Mouse (Mus musculus) kidney, postnatal 4 days (tissue): ENCODE data around the gene Lpin2.

Experiments
- DNase-seq, 2 experiments: peaks; one replicate each; pipeline ENCODE4 v3.0.0; 2021; ENCODE audit warnings: mixed read lengths in 2 of 2

Lpin2 gene

DNA sequence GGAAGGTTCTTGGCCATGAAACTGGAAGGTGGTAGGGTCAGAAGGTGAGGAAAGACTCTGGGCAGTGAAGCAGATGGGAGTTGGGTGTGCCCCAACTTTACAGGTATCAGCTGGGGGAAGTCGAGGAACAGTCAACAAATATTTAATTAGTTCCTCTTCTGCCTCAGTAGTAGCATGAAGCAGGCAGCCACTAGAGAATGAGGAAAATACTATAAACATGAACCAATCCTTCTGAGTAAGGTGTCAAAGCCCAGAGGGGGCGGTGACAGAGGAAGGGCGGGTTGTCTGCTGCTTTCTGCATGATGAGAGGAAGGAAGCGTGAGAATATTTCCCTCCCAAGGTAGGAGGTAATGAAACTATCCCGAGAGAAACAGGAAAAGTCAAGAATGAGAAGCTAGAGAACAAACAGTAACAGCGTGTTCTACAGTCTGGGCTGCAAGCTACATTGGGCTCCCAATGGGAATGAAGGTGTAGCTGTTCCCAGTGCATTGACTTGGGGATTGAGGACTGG lies at the start of gene Lpin2:
Gene Lpin2, plus strand, starts transcription at position 350 of the 511 bp plus-strand sequence.
- peak; percentile 41 to 54 for DNase-seq

DNA sequence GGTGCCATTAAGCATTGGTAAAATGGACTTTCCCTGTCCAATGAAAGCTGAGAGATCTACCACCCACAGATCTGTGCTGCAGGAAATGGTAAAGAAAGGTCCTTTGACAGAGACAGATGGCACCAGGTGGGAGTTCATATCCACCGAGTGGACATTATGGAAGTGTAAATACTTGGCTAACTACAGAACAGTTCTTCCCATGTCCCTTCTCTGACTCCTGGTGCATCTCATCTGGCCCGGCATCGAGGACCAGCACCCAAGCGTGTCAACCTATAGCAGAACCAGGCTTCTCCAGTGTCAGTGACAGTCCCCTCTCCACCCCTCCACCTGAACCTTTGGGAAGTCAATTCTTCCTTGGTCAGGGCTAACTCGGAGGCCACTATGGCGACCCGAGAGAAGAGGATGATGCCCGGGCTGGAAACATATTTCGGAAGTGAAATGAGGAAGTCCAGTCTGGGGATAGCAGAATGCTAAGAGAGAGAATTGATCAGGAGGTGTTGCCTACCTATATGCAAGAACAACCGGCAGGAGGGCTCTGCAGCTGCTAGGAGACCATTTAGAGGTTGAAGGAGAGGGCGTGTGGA lies 49.4 kb upstream of the Lpin2 start:
- DNase-seq = no peak

DNA sequence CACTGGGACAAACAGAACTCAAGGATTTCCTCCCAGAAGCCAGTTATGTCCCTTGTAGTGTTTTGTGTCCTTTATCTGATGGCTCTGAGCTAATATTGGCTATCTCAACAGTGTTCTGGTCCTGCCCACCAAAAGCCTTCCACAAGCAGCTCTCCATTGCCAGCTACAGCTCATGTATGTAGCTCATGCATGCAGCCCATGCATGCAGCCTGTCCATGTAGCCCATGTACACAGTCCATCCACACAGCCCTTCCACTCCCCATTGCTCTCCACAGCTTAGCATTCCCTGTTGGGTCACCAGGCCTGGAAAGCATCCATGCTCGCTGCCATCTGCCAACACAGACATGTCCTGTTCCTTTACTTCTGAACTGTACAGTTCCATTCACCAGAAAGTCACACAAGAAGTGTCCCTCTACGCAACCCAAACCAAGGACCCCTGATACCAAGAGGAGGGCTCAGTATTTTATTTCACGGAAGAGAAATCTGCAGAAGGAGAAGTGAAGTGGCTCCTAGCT lies 47.9 kb upstream of the Lpin2 start:
- no peak for DNase-seq

DNA sequence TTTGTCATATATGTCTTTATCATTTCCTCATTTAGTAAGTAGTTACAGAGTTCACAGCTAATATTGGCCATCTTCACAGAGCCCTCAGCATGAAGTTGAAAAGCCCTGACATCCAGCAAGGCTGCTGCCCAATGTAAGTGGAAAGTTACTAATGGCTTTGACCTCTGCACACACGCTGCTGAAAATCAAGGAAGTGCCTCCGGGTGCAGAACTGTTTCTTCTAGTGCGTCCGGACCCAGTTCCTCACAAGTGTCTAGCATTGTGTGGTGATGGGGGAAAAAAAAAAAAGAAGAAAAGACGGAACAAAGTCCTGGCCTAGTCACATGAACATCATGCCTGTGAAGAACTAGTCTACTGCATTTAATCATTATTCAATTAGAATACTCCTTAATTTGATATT lies 47.3 kb upstream of the Lpin2 start:
- DNase-seq = peak in 1 of 2 experiments; percentile 51

DNA sequence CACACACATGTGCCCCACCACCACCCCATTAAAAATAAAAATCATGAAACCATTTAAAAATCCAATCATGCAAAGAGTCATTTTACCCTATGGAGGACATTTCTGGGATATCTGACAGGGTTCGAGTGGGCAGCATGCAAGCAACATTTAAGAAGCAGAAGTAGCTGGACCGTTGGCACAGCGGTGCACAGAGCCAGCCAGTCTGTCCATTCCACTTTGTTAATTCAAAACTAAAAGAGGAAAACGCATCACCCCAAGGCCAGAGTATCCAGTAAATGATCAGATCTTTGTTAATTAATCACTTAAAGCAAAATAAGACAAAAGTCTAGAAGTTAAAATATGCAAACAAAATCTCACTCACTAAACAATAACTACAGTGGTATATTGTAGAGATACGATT lies 46.5 kb upstream of the Lpin2 start:
- no peak for DNase-seq

DNA sequence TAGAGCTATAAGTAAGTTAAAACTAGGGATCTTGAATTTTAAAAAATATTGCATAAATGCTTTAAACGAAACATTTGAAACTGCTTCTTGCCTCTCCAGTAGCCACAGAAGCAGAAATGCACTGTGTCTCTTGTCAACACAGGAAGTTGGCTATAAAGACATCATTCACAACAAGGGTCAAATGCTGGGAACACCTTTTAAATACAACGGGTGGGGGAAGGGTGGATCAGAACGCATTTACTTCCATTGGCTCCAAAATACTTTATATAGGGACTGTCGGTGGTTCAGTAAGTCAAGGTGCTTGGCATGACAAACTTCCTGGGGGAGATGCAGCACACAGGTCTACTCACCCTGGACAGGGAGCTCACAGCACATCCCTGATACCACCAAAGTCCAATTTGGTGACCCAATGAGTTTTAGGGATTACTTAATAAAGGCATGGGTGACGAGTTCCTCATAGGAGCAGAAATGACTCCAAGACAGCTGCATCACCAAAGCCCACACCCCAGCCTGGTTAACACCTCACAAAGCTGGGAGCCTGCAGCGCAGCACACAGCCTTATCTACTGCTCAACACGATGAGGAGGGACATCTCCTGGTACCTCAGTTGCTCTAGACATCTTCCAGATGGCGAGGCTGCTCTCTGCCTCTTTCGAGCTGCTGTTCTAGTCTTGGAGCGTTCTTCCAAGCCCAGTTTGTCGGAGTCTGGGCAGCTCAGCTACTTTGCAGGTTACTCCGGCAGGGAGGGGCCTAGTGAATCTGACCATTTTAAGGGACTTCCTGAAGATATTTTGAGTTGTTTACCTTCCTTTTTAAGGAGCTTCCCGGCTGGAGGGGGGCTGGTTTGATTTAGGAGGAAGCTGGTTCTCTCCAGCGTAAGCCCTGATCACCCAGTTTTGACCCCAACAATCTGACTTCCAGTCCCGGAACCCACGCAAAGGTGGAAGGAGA lies 45.7 kb upstream of the Lpin2 start:
- DNase-seq = no peak

DNA sequence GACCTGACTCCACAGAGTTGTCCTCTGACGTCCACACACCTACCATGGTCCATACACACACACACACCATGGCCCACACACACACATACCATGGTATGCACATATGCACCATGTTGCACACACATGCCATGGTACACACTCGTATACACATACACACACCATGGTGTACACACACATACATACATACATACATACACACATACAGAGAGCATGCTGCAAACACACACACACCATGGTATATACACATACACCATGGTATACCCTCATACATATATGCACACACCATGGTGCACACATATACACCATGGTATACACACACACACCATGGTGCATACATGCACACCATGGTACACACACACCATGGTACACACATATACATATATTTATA lies 45.0 kb upstream of the Lpin2 start:
- DNase-seq = no peak

DNA sequence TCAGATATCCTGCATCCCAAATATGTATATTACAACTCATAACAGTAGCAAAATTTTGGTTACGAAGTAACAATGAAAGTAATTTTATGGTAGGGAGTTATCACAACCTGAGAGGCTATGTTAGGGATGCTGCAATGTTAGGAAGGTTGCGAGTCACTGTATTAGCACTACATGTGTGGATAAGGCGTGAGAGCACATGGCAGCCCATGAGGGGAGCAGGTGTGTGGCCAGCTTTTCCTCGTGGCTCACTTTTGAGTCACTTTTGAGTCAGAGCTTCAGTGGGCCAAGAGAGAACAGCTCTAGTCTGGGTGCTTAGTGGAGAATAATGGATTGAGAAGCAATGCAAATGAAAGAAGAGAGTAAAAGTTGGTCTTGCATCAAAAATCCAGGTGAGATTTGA lies 40.3 kb upstream of the Lpin2 start:
- DNase-seq = no peak

DNA sequence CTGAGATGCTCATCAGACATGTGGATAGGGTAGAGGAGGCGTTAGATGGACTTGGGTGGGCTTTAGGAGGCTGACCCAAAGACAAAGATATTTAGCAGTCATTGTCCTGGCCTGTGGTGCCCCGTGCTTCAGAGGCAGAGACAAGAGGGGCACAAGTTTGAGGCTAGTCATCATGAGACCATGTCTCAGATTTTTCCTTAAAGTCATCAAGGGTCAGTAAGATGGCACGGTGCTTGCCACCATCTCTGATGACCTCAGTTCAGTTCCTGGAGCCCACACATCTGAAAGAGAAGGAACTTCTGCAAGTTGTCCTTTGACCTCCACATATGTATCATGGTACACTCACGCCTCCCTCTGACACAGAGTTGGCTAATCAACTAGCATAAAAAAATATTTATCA lies 39.2 kb upstream of the Lpin2 start:
- DNase-seq = no peak

DNA sequence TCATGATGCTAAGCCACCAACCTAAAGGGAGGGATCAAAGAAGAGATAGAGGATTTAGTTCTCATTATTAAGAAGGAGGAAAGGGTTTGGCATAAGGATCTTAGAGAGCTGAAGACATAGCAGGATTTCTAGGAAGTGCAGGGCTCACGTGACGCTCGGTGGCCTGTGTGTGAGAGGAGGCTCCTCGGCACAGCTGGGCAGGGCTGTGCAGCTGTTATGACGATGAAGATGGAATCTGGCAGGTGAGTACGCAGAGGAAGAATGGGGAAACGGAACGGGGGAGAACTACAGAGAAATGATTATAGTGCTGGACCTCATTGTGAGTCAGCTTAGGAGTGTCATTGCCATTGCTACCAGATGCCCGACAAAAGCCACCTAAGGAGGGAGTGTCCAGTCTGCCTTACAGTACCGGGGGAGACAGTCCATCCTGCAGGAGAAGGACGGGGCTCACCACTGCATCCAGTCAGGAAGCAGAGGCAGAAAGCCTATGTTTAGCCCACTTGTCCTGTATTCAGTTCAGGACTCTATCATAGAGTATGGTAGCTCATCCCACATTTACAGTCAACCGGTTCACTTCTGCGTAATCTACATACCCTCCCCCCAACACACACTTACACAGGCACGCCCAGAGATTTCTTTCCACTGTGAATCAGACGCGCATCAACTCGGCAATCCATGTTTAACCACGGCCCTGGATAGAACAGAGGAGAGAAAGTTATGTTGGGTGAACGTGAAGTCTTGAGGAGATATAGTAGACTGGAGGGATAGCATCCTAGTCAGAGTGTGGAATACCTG lies 37.8 kb upstream of the Lpin2 start:
- DNase-seq = no peak

DNA sequence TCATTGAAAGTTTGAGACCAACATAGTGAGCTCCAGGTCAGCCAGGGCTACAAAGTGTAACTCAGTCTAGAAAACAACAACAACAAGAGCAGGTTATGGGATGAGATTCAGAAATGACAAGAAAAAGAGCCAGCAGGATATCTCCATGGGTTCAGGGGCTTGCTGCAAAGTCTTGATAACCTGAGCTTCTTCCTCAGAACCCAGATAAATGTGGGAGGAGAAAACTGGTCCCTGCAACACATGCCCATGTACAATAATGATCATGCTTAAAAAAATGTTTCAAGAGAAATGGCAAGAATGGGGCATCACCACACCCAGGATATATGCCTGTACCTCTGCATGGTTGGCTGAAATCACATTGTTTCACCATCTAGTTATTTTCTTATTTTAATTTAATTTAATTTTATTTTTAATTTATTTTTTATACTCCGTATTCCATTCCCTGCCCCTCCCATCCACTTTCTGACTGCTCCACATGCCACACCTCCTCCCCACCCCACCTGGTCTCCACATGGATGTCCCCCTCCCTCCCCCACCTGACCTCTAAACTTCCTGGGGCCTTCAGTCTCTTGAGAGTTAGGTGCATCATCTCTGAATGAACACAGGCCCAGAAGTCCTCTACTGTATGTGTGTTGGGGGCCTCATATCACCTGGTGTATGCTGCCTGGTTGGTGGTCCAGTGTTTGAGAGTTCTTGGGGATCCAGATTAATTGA lies 37.0 kb upstream of the Lpin2 start:
- DNase-seq = no peak

DNA sequence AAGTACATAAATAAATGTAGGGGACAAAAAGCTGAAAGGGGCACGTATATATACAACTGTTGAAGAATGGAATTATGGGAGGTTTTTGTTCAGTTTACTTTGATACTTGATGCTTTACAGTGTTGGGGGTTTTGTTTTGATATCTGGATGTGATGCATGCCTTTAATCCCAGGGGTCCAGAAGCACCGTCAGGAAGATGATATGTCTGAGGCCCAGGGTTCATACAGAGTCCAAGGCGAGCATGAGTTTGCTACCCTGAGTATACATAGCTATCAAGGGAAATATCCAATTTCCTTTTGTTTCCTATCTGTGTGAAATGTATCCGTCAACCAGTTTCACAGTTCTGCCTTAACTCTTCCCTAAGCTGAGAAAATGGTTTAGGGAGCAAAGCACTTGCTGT lies 29.0 kb upstream of the Lpin2 start:
- no peak for DNase-seq

DNA sequence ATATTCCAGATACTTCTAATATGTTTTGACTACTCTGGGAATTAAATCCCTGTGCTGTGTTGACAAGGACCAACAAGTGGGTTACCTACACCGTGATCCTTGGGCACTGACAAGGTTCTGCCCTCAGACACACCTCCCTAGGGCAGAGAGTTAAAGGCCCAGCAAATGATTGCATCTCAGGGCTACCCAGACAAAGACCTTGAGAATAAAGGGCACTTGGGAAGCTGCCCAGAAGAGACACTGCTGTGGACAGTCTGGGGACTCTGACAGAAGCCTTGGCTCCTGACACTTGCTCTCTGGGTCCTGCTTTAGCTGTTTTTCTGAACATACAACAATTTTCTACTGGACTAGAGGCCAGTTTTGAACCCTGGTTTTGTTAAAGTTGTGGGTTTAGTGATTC lies 27.1 kb upstream of the Lpin2 start:
- peak in 1 of 2 experiments; percentile 39 for DNase-seq

DNA sequence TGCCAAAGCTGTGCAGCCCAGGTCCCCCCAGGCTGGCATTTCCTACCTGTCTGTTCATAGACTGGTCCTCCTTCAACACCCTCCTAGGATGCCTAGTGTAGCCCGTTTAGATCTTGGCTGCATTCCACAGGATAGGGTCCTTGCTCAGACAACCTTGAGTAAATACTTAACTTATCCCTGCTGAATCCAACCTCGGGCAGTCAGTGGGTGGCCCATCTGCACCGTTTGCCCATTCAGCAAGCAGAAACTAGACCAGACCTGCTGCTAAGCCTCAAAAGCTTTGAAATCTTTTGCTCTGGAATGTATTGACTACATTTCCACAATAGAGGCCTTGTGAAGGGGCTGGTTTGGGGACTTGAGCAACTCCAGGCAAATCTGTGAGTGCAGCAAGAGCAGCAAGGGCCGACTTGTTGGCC lies 23.2 kb upstream of the Lpin2 start:
- DNase-seq = peak; percentile 57 to 74

DNA sequence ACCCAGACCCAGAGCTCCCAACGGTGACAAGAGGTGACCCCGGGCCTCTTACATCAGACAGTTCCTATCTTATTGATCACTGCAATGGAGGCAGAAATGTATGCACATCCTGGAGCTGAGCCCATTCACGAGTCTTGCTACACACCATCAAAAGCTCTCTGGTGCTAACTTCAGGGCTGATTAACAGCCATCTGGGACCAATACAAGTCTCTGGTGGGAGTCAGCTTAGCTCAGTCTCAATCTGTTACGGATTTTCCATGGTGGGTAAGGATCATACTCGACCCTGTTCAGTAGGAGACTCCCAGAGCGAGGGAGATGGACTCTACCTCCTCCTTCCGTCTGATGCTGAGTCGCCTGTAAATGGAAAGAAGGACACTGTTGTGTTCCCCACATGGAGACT lies 22.6 kb upstream of the Lpin2 start:
- DNase-seq = no peak

DNA sequence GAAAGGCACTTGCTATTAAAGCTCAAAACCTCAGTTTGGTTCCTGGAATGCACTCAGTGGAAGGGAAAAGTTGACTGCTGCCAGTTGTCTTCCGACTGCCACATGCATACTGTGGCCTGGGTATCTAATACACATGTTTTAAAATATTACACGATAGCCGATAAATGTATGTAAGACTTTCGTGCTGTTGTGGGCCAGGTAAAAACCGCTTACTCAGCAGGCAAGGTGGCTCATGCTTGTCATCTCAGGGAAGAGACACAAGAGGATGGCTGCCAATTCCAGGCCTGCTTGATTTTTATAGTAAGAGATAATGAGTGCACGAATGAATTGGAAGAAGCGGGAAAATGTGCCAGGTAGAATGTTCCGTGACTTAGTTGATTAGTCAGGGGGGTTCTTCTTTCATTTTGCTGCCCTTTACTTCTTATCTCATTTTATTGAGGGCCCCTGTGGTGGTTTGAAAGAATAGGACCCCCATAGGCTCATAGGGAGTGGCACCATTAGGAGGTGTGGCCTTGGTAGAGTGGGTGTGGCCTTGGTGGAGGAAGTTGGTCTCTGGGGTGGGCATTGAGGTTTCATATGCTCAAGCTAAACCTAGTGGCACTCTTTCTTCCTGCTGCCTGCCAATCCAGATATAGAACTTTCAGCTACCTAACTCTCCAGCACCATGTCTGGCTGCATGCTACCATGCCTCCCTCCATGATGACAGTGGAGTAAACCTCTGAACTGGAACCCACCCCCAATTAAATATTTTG lies 21.9 kb upstream of the Lpin2 start:
- no peak for DNase-seq

DNA sequence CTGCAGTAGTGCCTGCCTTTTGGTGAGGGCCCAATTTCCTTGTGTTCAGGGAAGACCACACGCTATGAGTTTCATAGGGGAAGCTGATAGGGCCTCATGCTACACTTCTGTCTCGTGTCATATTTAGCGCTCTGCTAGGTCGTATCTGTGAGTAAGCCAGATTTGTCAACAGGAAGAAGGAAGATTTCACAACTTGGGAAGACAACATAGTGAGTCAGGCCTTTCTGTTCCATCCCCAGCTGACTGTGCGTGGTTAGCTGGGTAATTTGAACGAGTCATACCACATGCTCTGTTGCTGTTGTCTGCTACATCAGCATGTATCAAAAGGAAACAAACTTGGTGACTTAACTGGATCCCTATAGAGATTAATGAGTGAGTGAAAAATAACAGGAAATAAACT lies 17.4 kb upstream of the Lpin2 start:
- peak in 1 of 2 experiments; percentile 27 for DNase-seq

DNA sequence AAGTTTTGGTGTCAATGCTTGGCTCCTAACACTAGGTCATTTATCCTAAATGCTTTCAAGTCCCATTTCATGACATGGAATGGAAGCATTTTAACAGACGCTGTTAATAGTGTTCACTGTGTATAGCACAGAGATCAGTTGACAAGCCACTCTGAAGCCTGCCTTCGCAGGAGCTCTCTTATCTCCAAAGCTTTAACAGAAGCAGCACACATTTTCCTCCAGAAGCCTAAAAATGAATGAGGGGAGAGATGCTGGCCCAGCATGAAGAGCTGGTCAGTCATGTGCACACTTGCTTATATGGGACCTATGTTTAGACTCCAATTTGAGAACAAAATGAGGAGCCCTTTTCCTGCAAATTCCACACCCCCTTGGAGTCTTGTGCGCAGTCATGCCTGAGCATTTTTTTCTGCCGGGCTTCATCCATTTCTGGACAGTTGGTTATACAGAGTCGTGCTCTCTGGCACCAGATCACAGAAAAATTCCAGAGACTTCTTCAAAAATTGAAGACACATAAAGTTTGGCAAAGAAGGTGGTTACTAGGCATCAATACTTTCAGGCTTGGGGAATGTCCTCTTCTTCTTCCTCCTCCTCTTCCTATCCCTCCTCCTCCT lies 14.1 kb upstream of the Lpin2 start:
- peak in 1 of 2 experiments; percentile 13 for DNase-seq

DNA sequence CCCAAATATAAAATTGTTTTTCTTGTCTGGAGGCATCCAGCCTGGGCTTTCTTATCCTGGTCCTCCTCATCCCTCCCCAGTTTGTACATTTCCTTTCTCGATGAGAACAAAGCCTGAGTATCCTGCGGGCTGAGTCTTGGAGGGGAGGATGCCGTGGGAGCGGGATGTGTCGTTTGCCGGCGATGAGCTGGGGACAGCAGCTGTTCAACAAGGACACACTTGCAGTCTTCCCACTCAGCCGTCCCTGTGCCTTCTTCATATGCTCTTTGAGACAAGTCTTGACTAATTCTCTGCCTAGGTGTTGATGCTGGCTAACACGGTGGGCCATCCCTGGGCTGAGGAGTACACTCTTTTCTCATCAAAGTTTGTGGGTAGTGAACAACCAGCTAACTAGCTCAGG lies 13.5 kb upstream of the Lpin2 start:
- peak; percentile 46 to 61 for DNase-seq

DNA sequence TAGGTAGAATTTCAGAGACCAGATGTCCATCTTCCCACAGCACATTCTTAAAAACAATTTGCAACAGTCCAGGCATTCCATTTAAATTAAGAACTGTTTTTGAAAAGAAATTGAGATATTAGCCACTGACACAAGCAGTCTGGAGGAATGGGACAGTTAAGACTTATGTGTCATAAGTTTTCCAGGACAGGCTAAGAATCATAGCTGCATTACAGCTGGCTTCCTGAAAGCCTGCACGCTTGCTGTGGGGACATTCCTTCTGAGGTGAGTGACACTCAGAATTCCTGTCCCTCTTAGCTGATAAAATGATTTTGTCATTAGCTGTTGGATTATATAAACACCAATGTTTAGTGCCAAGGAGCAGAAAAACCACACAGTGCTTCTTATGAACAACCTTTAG lies 12.7 kb upstream of the Lpin2 start:
- DNase-seq = peak in 1 of 2 experiments; percentile 15

DNA sequence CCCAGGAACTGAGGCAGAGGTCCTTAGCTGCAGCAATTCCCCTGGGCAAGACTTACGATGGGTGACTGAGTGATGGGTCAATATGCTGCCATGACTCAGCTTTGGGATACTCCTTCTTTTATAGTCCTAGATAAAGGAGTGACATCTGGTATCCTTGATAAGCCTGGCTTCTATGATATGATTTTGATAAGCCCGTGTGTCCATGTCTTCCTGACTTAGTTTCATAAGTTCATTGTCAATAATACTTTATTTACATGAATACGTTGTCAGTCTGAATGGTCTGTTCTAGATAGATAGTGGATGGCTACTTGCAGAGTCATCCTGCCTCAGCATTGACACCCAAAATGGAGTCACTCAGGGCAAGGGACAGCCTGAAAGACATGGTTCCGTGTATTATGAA lies 11.2 kb upstream of the Lpin2 start:
- no peak for DNase-seq
